Mouse (Mus musculus) lung, postnatal 36 days (tissue): ENCODE measurements around the gene Cebpg.

ENCODE experiments used
- DNase-seq: peaks from one replicate; pipeline ENCODE4 v3.0.0; 2022; ENCODE audit warnings: mixed read lengths

The Cebpg gene

GRCm38 (mm10) chr7:35056436-35056864, at the start of gene Cebpg:
Cebpg (minus strand) TSS chr7:35056573.
- peak; percentile 97 for DNase-seq

- DNase-seq: no peak
These were observed 43.2 kb upstream of the Cebpg start for GRCm38 (mm10) chr7:35099528-35099927.

- peak; percentile 35 for DNase-seq
These were observed 42.4 kb upstream of the Cebpg start for GRCm38 (mm10) chr7:35098777-35099176.

GRCm38 (mm10) chr7:35094975-35095678, 38.8 kb upstream of the Cebpg start:
- no peak for DNase-seq

GRCm38 (mm10) chr7:35090550-35090949, 34.2 kb upstream of the Cebpg start:
- no peak for DNase-seq

- DNase-seq: peak; percentile 54
These were observed 30.0 kb upstream of the Cebpg start for GRCm38 (mm10) chr7:35086271-35086861.

- peak; percentile 61 for DNase-seq
These were observed 28.4 kb upstream of the Cebpg start for GRCm38 (mm10) chr7:35084565-35085360.

GRCm38 (mm10) chr7:35081406-35082104, 25.2 kb upstream of the Cebpg start:
- DNase-seq: no peak

GRCm38 (mm10) chr7:35080843-35081338, 24.5 kb upstream of the Cebpg start:
- DNase-seq: peak; percentile 78

- DNase-seq: peak; percentile 53
These were observed 20.3 kb upstream of the Cebpg start for GRCm38 (mm10) chr7:35076645-35077044.

GRCm38 (mm10) chr7:35066640-35067212, 10.4 kb upstream of the Cebpg start:
- no peak for DNase-seq

- no peak for DNase-seq
These were observed 9.6 kb upstream of the Cebpg start for GRCm38 (mm10) chr7:35065958-35066357.

- peak; percentile 83 for DNase-seq
These were observed 8.2 kb upstream of the Cebpg start for GRCm38 (mm10) chr7:35064286-35065258.

- DNase-seq: no peak
These were observed 3.1 kb upstream of the Cebpg start for GRCm38 (mm10) chr7:35059467-35059866.

- peak; percentile 53 for DNase-seq
These were observed 2.0 kb upstream of the Cebpg start for GRCm38 (mm10) chr7:35058329-35058728.

- DNase-seq: peak; percentile 46
These were observed 1.2 kb upstream of the Cebpg start for GRCm38 (mm10) chr7:35057569-35057968.

- DNase-seq: peak; percentile 69
These were observed 626 bp upstream of the Cebpg start for GRCm38 (mm10) chr7:35056999-35057398.

GRCm38 (mm10) chr7:35055619-35056435, 546 bp downstream of the Cebpg start:
- peak; percentile 52 for DNase-seq

GRCm38 (mm10) chr7:35054977-35055618, 1.3 kb downstream of the Cebpg start:
- DNase-seq: peak; percentile 42

GRCm38 (mm10) chr7:35054286-35054685, 2.1 kb downstream of the Cebpg start:
- no peak for DNase-seq
